Mouse (Mus musculus) Muller cell, postnatal 12 days (primary cell): Measurements from ENCODE around the gene Olfr1260.

ENCODE experiments used
- DNase-seq: peaks from one replicate; pipeline ENCODE4 v3.0.0-alpha.2; 2015; ENCODE audit errors: inconsistent ontology term

Olfr1260 gene

DNA sequence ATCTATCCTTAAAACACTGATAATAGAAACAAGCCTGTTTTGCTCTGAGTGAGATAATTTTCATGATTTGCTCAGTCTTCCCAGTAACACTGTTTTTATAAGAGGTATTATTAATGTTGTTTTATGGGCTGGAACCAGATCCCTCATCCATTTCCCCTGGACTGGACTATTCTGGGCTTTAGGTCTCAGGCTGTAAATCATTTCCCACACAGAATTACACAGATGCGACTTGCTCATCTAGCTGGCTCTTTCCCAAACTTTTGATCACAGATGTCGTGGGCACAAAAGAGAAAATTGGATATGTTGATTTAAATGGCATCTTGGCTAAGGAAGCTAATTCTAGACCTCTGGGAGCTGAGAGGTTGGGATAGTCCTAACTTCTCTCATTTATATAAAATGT is at the start of gene Olfr1260:
TSS of gene Olfr1260 (plus strand) at position 157 of the 400 bp plus-strand sequence.
- DNase-seq, result no peak

DNA sequence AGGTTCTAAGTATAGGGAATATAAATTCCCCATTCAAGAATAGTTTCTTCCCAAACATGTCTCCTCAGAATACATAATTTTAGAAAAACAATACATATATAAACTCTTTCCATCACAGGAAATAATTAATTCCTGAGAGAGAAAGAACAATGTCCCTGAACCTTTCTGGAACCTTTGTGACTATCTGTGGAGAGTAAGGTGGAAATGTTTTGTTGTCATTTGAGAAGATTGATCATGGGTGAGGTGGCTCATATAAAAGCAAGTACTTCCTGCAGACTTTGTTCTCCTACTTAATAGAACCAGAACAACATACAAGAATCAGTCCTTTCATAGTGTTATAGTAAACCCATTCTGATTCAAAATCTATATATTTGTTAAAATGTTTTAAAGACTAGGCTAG is 47.1 kb upstream of the Olfr1260 start, which contains the start of gene Olfr1258:
TSS of gene Olfr1258 (plus strand) at position 301 of the 400 bp plus-strand sequence.
- DNase-seq, result no peak

DNA sequence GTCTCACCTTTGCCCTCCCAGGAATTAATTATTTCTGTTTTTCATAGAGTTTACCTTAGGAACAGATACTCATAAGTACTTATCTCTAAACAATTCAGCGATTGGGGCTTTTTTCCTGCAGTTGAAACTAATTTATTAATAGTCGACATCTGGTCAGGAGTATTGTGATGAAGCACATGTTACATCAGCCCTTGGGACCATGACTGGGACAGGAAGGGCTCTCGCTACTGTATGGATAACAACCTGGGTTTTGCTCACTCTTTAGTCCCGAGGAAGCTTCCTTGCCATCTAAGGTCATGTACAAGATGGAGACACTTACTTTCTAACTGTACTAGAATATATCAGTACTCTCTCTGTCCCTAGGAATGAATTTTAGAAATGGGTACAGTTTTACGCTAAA is 25.6 kb upstream of the Olfr1260 start, which contains the start of gene Olfr1259:
TSS of gene Olfr1259 (minus strand) at position 101 of the 400 bp plus-strand sequence.
- no peak for DNase-seq

DNA sequence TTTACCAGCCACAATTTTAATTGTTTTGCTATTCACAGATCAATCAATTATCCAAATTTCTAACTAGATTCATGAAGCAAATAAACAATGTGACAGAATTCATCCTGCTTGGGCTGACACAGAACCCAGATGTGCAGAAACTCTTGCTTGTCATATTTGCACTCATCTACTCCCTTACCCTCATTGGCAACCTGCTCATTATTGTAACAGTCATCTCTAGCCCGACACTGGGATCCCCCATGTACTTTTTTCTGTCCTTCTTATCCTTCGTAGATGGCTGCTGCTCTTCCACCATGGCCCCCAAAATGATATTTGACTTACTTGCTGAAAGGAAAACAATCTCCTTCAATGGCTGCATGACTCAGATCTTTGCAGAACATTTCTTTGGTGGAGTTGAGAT is 3.6 kb downstream of the Olfr1260 start:
- no peak for DNase-seq

DNA sequence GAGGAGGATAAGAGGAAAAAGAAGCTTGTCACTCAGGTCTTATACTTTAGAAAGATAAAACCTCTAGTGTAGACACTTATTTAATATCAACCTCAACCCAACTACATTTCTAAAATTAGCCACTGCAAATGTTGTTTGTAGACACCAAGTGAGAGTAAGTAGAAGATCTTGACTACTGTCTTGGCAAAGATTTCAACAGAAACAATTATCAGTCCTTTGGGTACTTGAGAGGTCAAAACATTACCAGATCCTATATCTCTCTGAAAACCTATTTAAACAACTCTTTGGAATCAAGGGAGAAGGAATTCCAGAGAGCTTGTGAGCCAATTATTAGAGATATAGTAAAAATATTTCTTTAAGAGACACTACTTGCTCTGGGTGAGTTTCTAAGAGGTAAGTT is 16.8 kb downstream of the Olfr1260 start, which contains the start of gene Olfr1261:
TSS of gene Olfr1261 (plus strand) at position 301 of the 400 bp plus-strand sequence.
- no peak for DNase-seq

GRCm38 (mm10) chr2:89999845-90000244 is 25.7 kb downstream of the Olfr1260 start, which contains the start of gene Olfr1262:
Gene Olfr1262, plus strand, starts transcription at chr2:90000145.
- DNase-seq, result no peak

- DNase-seq, result no peak
These were observed 37.7 kb downstream of the Olfr1260 start, which contains the start of gene Olfr1263 for GRCm38 (mm10) chr2:90011831-90012230. Gene Olfr1263, plus strand, starts transcription at chr2:90012131.

- no peak for DNase-seq
These were observed 51.3 kb downstream of the Olfr1260 start, which contains the start of gene Olfr1264 for GRCm38 (mm10) chr2:90025477-90025876. Gene Olfr1264, minus strand, starts transcription at chr2:90025577.
